Mouse (Mus musculus) E14TG2a.4 (cell line): Measurements from ENCODE around the gene Ccdc120.

ENCODE experiments used
- H3K27me3 ChIP-seq: 2 replicates; pipeline ENCODE4 v1.6.1; 2014; ENCODE audit warnings: low read length, control low read depth; ENCODE audit not compliant: insufficient read depth
- H3K36me3 ChIP-seq: 2 replicates; pipeline ENCODE4 v1.6.1; 2014; ENCODE audit warnings: low read length, control low read depth; ENCODE audit not compliant: insufficient read depth
- H3K4me1 ChIP-seq: replicated peaks from 2 replicates; pipeline ENCODE4 v1.6.1; 2014; ENCODE audit warnings: low read depth, low read length, control low read depth
- H3K4me3 ChIP-seq: replicated peaks from 2 replicates; pipeline ENCODE4 v1.5.1; 2014; ENCODE audit warnings: mild to moderate bottlenecking, low read length
- H3K9me3 ChIP-seq: 2 replicates; pipeline ENCODE4 v1.6.1; 2014; ENCODE audit warnings: low read length, control low read depth
- CTCF ChIP-seq: conservative IDR thresholded peaks from 2 replicates; pipeline ENCODE4 v1.5.1; 2014; ENCODE audit warnings: low read length
- NANOG ChIP-seq: IDR thresholded peaks from 2 replicates; pipeline ENCODE4 v1.6.1; 2014; ENCODE audit warnings: borderline replicate concordance, low read length, mixed read lengths
- POU5F1 ChIP-seq: IDR thresholded peaks from 2 replicates; pipeline ENCODE4 v1.6.1; 2014; ENCODE audit warnings: low read length, borderline replicate concordance

The Ccdc120 gene

GRCm38 (mm10) chrX:7739336-7740081 is 11.2 kb downstream of the Ccdc120 start:
- H3K27me3 ChIP-seq: no peaks in the 10 kb centered on the region
- peaks cover 26% of the 10 kb centered on the region for H3K36me3 ChIP-seq
- no peaks in the 10 kb centered on the region for H3K9me3 ChIP-seq
- TF ChIP-seq CTCF: no peak
- TF ChIP-seq NANOG: no peak
- TF ChIP-seq POU5F1: no peak
- peak overlapping the region; percentile 45 for H3K4me3 ChIP-seq
- peaks cover 79% of the 10 kb centered on the region for H3K4me1 ChIP-seq

- H3K4me3 ChIP-seq: peak overlapping the region; percentile 57
- TF ChIP-seq NANOG (no peak), CTCF (peak; percentile 33), POU5F1 (no peak)
Measured at GRCm38 (mm10) chrX:7733571-7734156, 17.0 kb downstream of the Ccdc120 start.

GRCm38 (mm10) chrX:7728922-7729265 is 21.8 kb downstream of the Ccdc120 start:
- peaks cover 60% of the 10 kb centered on the region for H3K4me1 ChIP-seq
- no peak for TF ChIP-seq CTCF
- no peak for TF ChIP-seq POU5F1
- no peak for TF ChIP-seq NANOG
- H3K9me3 ChIP-seq: no peaks in the 10 kb centered on the region
- peaks cover 52% of the 10 kb centered on the region for H3K36me3 ChIP-seq
- H3K4me3 ChIP-seq: peak overlapping the region; percentile 78
- H3K27me3 ChIP-seq: no peaks in the 10 kb centered on the region

More at GRCm38 (mm10) chrX:7733571-7734156, 17.0 kb downstream of the Ccdc120 start:
- Histone ChIP-seq H3K27me3 (no peaks in the 10 kb centered on the region), H3K9me3 (no peaks in the 10 kb centered on the region), H3K4me1 (peaks cover 62% of the 10 kb centered on the region), H3K36me3 (peaks cover 41% of the 10 kb centered on the region)

GRCm38 (mm10) chrX:7728215-7728921 is 22.3 kb downstream of the Ccdc120 start, which contains the start of gene Praf2:
Praf2 (plus strand) TSS chrX:7728439.
- Histone ChIP-seq H3K9me3 (no peaks in the 10 kb centered on the region), H3K4me1 (peaks cover 63% of the 10 kb centered on the region), H3K36me3 (peaks cover 57% of the 10 kb centered on the region), H3K27me3 (no peaks in the 10 kb centered on the region), H3K4me3 (peak within 1 kb of the TSS; percentile 78)
- TF ChIP-seq POU5F1: no peak
- no peak for TF ChIP-seq CTCF
- TF ChIP-seq NANOG: no peak

GRCm38 (mm10) chrX:7727176-7727575 is 23.5 kb downstream of the Ccdc120 start:
- TF ChIP-seq CTCF: no peak
- no peak for TF ChIP-seq POU5F1
- no peak for TF ChIP-seq NANOG
- no peaks in the 10 kb centered on the region for H3K9me3 ChIP-seq
- peaks cover 61% of the 10 kb centered on the region for H3K4me1 ChIP-seq
- peaks cover 52% of the 10 kb centered on the region for H3K36me3 ChIP-seq
- no peaks in the 10 kb centered on the region for H3K27me3 ChIP-seq
- H3K4me3 ChIP-seq: peak overlapping the region; percentile 78

GRCm38 (mm10) chrX:7725841-7726240 is 24.9 kb downstream of the Ccdc120 start:
- Histone ChIP-seq H3K27me3 (no peaks in the 10 kb centered on the region), H3K36me3 (peaks cover 45% of the 10 kb centered on the region)
- TF ChIP-seq POU5F1: no peak
- TF ChIP-seq CTCF: no peak
- no peak for TF ChIP-seq NANOG

GRCm38 (mm10) chrX:7724135-7724534 is 26.6 kb downstream of the Ccdc120 start:
- Histone ChIP-seq H3K4me3 (peak overlapping the region; percentile 84), H3K9me3 (no peaks in the 10 kb centered on the region), H3K27me3 (no peaks in the 10 kb centered on the region), H3K4me1 (peaks cover 51% of the 10 kb centered on the region), H3K36me3 (peaks cover 43% of the 10 kb centered on the region)
- no peak for TF ChIP-seq CTCF
- no peak for TF ChIP-seq NANOG
- no peak for TF ChIP-seq POU5F1

More at GRCm38 (mm10) chrX:7725841-7726240, 24.9 kb downstream of the Ccdc120 start:
- Histone ChIP-seq H3K9me3 (no peaks in the 10 kb centered on the region), H3K4me1 (peaks cover 61% of the 10 kb centered on the region), H3K4me3 (peak overlapping the region; percentile 78)

GRCm38 (mm10) chrX:7722691-7723090 is 28.0 kb downstream of the Ccdc120 start:
- TF ChIP-seq NANOG (no peak), CTCF (no peak), POU5F1 (no peak)
- H3K36me3 ChIP-seq: peaks cover 42% of the 10 kb centered on the region
- H3K27me3 ChIP-seq: no peaks in the 10 kb centered on the region
- peak overlapping the region; percentile 84 for H3K4me3 ChIP-seq
- H3K4me1 ChIP-seq: peaks cover 46% of the 10 kb centered on the region
- H3K9me3 ChIP-seq: no peaks in the 10 kb centered on the region
